Mouse (Mus musculus): ENCODE data around the gene Bcas3. TPM values are rescaled to one million over a fixed set of nuclear protein-coding genes. Genes with fewer than 3 reads are reported as not detected.

Bcas3 gene
- polyA plus RNA-seq, 1 experiment from 2014 or later = 26.9 TPM

DNA sequence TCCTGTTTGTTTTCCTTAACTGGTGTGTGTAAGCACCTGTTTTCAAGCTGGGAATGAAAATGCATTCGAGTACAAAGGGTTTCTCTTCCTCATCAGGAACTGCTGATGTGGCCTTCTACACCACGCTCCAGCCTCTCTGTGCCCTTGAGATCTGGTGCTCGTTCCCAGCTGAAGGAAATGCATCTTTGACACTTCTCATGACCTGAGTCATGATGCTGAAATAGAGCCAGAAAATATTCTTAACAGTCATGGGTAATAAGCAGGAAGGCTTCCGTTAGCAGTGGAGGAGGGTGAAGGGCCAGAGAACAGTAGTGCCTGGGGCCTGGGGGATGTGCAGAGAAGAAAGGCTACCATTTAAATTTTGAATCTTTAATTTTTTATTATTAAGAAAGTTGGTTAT lies 168.0 kb downstream of the Bcas3 start:
- 4% methylated on average over 4 of the region's 4 CpGs for WGBS (ENCODE audit: missing documents)
- no peak overlapping the region for H3K4me3 ChIP-seq (ENCODE audit: inconsistent target)
- no peaks in the 10 kb centered on the region for H3K79me2 ChIP-seq (ENCODE audit: inconsistent target)
- H3K36me3 ChIP-seq (ENCODE audit: inconsistent target) = no peaks in the 10 kb centered on the region
- peak overlapping the region; percentile 54 for H3K27ac ChIP-seq

DNA sequence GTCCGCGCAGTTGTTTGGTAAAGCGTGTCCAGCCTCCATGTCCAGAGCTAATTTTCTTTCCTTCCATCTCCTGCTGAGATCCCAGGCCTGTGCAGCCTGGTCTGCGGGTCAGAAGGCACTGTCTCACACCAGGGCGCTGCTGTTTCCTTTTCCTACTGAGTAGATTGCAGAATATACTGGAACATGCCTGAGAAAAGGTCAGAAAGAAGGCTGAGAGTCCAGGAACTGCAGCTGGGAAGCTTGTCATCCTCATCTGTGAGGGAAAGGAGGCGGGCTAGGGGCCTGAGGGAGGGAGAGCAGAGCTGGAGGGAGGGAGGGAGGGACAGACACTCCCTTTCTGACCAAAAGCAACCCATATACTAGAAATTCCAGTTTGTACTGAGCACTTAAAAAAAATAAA lies 170.7 kb downstream of the Bcas3 start:
- WGBS (ENCODE audit: missing documents) = 90% methylated on average over 5 of the region's 6 CpGs
- Histone ChIP-seq H3K36me3 (ENCODE audit: inconsistent target) (no peaks in the 10 kb centered on the region), H3K4me3 (ENCODE audit: inconsistent target) (no peak overlapping the region), H3K27ac (peak overlapping the region; percentile 90), H3K79me2 (ENCODE audit: inconsistent target) (no peaks in the 10 kb centered on the region)

DNA sequence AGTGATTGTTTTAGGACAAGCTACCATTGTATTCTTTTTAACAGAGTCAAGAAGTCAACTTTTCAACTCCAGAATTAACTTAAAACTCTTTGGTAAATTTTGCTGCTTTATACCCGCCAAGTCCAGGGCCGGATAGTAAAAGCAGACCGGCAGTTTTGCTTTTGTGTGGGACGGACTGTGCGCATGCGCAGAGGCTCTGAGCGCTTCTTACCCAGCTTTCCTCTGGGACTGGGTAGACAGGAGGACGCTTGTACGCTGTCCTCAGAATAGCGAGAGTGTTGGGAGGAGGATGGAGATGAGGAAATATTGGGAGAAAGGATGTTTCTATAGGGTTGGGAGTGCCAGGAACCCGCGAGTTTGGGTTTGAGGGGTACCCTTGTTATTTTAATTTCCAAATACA lies 171.2 kb downstream of the Bcas3 start:
- Histone ChIP-seq H3K27ac (peak overlapping the region; percentile 90), H3K36me3 (ENCODE audit: inconsistent target) (no peaks in the 10 kb centered on the region), H3K4me3 (ENCODE audit: inconsistent target) (no peak overlapping the region), H3K79me2 (ENCODE audit: inconsistent target) (no peaks in the 10 kb centered on the region)
- 35% methylated on average over 12 of the region's 12 CpGs for WGBS (ENCODE audit: missing documents)

DNA sequence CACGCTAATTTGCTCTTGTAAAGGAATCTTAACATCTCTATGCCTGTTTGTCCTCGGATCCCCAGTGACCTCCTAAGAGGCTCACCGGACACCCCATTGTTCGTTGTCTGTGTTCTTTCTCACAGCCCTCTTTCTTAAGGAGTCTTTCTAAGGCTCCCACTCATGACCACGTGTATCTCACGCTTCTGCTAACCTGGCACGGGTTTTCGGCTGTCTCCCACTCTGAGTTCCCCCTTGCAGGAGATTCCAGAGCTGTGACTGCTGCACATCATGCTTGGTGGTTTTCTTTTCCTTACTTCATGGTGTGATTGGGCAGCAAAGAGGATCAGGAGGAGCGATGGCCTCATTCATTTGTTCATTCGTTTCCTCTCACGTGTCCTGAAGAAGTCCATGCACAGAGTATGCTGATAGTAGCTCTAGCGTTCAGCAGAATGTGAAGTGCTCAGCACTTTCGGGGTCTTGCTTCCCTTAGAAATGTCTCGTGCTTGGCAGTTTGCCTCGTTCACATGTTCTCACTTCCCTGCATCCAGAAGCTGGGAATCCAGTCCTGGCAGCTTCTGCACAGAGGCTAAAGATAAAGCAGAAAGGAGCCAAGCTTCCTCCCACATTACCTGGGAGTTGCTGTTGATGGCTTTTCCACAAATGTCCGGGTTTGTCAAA lies 172.0 kb downstream of the Bcas3 start:
- Histone ChIP-seq H3K4me3 (ENCODE audit: inconsistent target) (no peak overlapping the region), H3K79me2 (ENCODE audit: inconsistent target) (no peaks in the 10 kb centered on the region), H3K27ac (peak overlapping the region; percentile 90), H3K36me3 (ENCODE audit: inconsistent target) (no peaks in the 10 kb centered on the region)
- 28% methylated on average over 16 of the region's 16 CpGs for WGBS (ENCODE audit: missing documents)

DNA sequence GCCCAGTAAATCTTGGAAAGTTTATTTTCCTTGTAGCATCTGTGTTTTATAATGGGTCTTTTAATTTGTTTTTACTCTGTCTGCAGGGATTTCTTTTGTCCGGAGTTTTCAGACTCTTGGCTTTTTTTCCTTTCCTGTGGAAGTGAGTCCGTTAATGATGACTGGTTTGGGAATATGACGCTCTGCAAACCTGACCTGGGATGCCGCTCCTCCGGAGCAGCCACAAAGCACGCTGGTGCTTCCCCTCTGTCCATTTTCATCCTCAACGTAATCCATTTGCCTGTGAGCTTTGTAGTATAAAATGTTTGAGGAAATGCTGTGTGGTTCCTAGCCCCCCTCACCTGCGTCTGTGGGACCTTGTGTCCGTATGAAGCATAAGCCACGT lies 172.5 kb downstream of the Bcas3 start:
- 36% methylated on average over 10 of the region's 10 CpGs for WGBS (ENCODE audit: missing documents)

DNA sequence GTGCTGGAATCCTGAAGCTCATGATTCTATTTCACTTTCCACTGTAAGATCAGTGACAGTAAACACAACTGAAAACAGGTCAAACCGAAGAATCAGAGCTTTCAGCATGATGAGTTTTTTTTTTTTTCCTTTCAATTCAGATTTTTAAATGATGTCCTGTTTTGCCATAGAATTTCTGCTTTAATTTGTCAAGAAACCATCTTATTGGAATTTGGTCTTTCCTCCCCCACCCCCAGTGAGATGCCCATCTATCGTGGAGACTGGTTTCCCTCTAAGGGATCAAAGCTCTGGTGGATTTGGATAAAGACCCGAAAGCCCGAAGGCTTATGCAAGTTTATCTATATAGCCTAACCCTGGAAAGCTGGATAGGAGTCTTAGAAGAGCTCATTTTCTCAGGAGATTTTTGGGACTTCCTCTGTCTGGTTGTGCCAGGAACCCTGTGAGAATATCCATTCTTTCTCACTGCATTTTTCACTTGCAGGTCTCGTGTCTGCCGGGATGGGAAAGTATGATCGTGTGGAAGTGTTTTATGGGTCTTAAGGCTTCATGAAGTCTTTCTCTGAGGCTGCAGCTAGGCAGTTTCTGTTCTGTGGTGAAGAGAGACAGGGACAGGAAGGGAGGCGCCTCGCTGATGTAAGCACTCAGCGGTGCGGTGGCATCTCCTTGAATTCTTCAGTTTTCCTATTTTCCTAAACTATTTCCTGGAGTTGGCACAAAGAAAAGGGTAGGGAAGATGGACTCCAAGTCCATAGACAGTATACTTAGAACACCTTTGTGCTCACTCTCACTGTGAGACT lies 173.2 kb downstream of the Bcas3 start:
- Histone ChIP-seq H3K79me2 (ENCODE audit: inconsistent target) (no peaks in the 10 kb centered on the region), H3K4me3 (ENCODE audit: inconsistent target) (no peak overlapping the region), H3K27ac (peak overlapping the region; percentile 90), H3K36me3 (ENCODE audit: inconsistent target) (no peaks in the 10 kb centered on the region)
- 49% methylated on average over 11 of the region's 11 CpGs for WGBS (ENCODE audit: missing documents)

More for the DNA sequence above, 172.5 kb downstream of the Bcas3 start:
- Histone ChIP-seq H3K4me3 (ENCODE audit: inconsistent target) (no peak overlapping the region), H3K36me3 (ENCODE audit: inconsistent target) (no peaks in the 10 kb centered on the region), H3K27ac (peak overlapping the region; percentile 90), H3K79me2 (ENCODE audit: inconsistent target) (no peaks in the 10 kb centered on the region)

DNA sequence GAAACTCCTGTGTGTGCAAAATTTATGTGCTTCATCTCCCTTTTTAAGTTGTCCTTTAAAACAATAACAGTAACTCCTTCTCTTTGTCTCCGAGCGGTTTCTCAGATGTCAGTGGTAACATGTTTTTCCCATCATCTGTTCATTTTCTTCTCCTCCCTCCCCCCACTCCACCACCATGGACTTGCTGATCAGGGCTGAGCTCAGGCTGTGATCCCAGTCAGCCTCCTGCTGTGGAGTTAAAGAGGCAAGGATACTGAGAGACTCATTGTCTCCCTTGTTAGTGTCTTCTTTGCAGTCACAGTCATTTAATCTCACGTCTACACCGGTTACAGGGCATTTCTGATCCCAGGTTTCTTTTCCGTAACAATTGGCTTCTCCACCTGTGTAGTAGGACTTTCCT lies 174.3 kb downstream of the Bcas3 start:
- Histone ChIP-seq H3K27ac (no peak overlapping the region), H3K36me3 (ENCODE audit: inconsistent target) (no peaks in the 10 kb centered on the region), H3K4me3 (ENCODE audit: inconsistent target) (no peak overlapping the region), H3K79me2 (ENCODE audit: inconsistent target) (no peaks in the 10 kb centered on the region)
- WGBS (ENCODE audit: missing documents) = 92% methylated on average over 5 of the region's 5 CpGs

DNA sequence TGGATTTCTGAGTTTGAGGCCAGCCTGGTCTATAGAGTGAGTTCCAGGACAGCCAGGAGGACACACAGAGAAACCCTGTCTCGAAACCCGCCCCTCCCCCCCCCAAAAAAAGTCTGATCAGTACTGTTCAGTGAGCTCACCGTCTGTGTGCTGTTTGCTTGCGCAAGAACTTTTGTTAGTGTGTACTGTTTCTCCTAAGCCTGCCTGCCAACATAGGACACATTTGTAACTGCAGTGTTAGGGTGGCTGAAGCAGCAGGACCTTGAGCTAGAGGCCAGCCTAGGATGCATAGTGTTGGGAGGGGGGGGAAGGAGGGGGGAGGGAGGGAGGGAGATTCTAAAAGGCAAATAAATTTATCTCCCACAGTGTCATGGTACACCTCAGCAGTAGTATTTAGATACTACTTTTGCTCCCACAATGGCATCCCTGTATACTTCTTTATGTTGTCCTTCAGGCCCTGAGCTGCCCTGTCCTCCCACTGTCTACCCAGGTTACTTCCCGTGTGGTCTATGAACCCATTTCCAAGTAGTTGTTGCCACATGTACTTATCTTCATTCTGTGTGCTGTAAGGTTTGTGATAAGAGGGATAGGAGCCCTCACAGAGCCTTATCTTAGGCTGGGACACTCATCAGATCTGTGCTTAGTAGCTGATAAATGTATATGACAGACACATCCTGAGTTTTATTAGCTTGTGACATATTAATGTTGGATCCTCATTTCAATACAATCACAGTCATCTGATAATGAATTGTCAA lies 176.7 kb downstream of the Bcas3 start:
- WGBS (ENCODE audit: missing documents) = 81% methylated on average over 5 of the region's 5 CpGs
- no peaks in the 10 kb centered on the region for H3K79me2 ChIP-seq (ENCODE audit: inconsistent target)
- H3K4me3 ChIP-seq (ENCODE audit: inconsistent target) = no peak overlapping the region
- no peaks in the 10 kb centered on the region for H3K36me3 ChIP-seq (ENCODE audit: inconsistent target)
- no peak overlapping the region for H3K27ac ChIP-seq

DNA sequence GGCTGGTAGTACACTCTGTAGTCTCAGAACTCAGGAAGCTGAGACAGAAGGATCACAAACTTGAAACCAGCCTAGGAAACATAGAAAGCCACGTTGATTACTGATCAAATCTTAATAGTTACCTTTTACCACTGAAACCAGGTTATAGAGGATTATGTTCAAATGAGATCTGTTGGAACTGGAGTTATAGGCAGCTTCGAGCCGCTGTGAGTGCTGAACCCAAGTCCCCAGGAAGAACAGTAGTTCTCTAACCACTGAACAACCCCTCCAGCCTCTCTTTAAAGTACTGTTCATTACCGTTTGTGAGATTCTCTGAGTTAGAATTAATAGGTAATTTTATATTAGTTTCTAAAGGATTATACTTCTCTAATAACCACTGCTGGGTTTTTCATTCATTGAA lies 188.0 kb downstream of the Bcas3 start:
- 95% methylated on average over 4 of the region's 4 CpGs for WGBS (ENCODE audit: missing documents)
- no peaks in the 10 kb centered on the region for H3K36me3 ChIP-seq (ENCODE audit: inconsistent target)
- H3K79me2 ChIP-seq (ENCODE audit: inconsistent target) = no peaks in the 10 kb centered on the region
- H3K4me3 ChIP-seq (ENCODE audit: inconsistent target) = no peak overlapping the region
- H3K27ac ChIP-seq = no peak overlapping the region

DNA sequence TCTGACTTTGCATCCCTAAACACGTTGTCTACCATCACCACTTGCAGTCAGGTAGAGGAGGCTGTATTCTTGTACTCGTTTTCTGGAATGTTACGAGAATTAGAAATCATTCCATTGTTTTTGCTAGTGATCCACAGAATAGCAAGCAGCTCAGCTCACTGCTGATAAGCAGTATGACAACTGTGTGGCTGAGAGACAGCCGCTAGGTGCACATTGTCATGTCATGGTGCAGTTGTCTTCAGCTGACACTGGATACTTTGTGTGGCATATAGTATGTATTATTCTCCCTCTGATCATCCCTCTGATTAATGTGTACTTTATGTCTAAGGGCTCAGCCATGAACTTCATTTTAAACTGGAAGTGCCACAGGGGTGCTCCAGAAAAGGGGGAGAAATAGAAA lies 190.3 kb downstream of the Bcas3 start:
- Histone ChIP-seq H3K4me3 (ENCODE audit: inconsistent target) (no peak overlapping the region), H3K36me3 (ENCODE audit: inconsistent target) (no peaks in the 10 kb centered on the region), H3K79me2 (ENCODE audit: inconsistent target) (no peaks in the 10 kb centered on the region), H3K27ac (no peak overlapping the region)
- 96% methylated on average over 4 of the region's 4 CpGs for WGBS (ENCODE audit: missing documents)

DNA sequence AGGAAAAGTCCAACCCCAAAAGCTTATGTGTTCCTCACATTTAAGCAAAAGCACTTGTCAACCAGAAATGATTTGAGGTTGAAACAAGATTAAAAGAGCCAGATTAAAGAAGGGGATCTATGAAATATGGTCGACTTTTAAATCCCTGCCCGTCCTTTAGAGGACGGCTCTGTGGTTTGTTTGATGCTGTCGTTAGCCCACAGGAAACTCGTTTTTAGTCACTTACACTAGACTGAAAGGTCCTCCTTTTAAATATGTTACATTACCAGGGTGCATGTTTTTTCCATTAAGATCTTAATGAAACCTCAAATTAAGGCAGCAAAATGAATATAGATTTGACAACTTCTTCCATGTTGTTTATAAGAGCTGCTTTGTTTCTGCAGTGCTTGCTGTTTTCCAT lies 192.6 kb downstream of the Bcas3 start:
- Histone ChIP-seq H3K36me3 (ENCODE audit: inconsistent target) (no peaks in the 10 kb centered on the region), H3K79me2 (ENCODE audit: inconsistent target) (no peaks in the 10 kb centered on the region), H3K4me3 (ENCODE audit: inconsistent target) (no peak overlapping the region), H3K27ac (no peak overlapping the region)
- WGBS (ENCODE audit: missing documents) = 33% methylated on average over 5 of the region's 5 CpGs

DNA sequence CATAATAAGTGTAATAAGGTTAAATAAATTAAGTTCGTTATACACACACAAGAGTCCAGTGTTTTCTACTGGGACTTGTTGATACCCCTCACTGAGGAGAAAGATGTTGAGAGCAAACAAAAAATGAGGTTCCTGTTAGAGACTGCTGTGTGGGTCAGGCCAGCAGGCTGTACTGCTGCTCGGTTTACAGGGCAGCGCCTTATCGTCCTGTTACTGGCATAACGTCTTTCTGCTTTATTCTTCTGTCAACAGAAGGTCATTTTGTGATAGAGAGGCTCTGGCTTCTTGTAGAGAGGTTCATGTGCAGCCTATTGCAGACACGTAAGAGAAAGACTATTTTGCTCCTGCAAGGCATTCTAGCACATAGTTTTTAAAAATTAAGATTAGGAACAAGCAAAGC lies 195.0 kb downstream of the Bcas3 start:
- WGBS (ENCODE audit: missing documents) = 95% methylated on average over 6 of the region's 6 CpGs
- Histone ChIP-seq H3K4me3 (ENCODE audit: inconsistent target) (no peak overlapping the region), H3K27ac (no peak overlapping the region), H3K79me2 (ENCODE audit: inconsistent target) (no peaks in the 10 kb centered on the region), H3K36me3 (ENCODE audit: inconsistent target) (no peaks in the 10 kb centered on the region)

DNA sequence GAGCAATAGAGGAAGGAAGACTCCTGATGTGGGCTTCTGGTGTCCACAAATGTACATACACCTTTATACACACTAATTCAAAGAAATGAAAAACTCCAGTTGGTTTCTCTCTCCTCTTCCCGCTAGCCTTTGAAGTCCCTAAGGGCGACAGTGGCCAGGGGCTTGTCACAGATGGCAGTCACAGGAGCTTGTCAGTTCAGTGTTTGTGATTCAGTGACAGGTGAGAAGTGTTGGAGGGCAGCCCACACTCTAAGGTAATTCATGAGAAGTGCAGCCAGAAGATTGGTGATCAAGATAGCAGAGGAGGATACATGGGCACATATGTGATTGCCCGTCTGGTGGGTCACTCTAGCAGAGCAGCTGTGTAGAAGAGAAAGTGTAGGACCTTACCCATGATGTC lies 196.7 kb downstream of the Bcas3 start:
- Histone ChIP-seq H3K4me3 (ENCODE audit: inconsistent target) (no peak overlapping the region), H3K36me3 (ENCODE audit: inconsistent target) (no peaks in the 10 kb centered on the region)
- WGBS (ENCODE audit: missing documents) = 92% methylated on average over 3 of the region's 3 CpGs

DNA sequence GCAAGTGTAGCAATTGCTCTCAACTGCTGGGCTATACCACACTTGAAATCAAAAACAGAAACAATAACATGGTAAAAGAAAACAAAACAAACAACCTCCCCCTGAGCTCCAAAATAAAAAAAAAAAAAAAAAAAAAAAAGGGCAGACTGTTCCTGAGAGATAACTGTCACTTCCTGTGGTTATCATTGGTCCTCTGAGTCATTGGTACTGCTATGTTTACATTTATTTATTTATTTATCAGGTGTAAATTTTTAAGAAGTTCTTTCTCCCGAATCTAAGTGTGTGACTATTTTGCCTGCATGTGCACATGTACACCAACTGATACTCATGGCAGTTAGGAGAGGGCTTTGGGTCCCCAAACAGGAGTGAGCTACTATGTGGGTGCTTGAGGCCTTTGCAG lies 202.1 kb downstream of the Bcas3 start:
- Histone ChIP-seq H3K36me3 (ENCODE audit: inconsistent target) (peaks cover 4% of the 10 kb centered on the region; the same call in 1 of the 2 replicates), H3K79me2 (ENCODE audit: inconsistent target) (no peaks in the 10 kb centered on the region), H3K4me3 (ENCODE audit: inconsistent target) (no peak overlapping the region), H3K27ac (no peak overlapping the region)
- 18% methylated on average over 1 of the region's 1 CpGs for WGBS (ENCODE audit: missing documents)

More for the DNA sequence above, 196.7 kb downstream of the Bcas3 start:
- Histone ChIP-seq H3K79me2 (ENCODE audit: inconsistent target) (no peaks in the 10 kb centered on the region), H3K27ac (no peak overlapping the region)

DNA sequence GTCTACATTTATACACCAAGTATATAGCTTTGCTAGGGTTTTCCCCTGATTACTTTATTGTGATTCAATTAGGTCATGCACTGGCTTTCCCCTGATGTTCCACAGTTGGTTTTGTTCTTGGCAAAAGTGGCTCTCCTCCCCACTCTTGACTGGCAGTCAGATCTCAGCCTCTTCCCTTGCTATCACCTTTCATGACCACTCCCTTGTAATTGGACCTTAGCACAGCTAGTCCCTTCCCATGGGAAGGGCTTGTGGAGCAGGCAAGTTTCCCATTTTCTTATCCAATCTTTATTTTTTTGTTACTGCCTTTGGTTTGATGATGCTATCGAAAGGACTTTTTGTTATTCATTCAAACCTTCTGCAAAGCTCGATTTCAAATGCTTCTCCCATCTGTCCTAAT lies 202.8 kb downstream of the Bcas3 start:
- H3K27ac ChIP-seq = no peak overlapping the region
- peaks cover 4% of the 10 kb centered on the region; the same call in 1 of the 2 replicates for H3K36me3 ChIP-seq (ENCODE audit: inconsistent target)
- H3K4me3 ChIP-seq (ENCODE audit: inconsistent target) = no peak overlapping the region
- no peaks in the 10 kb centered on the region for H3K79me2 ChIP-seq (ENCODE audit: inconsistent target)
- 100% methylated on average over 2 of the region's 2 CpGs for WGBS (ENCODE audit: missing documents)

All from macrophage (primary cell).